Mouse (Mus musculus): ENCODE data around the gene Olfr1380. TPM values are rescaled to one million over a fixed set of nuclear protein-coding genes. Genes with fewer than 3 reads are reported as not detected.
"Not testable (repeated sequence)": the region's sequence is repeated elsewhere in the genome, so short reads cannot be mapped to it uniquely, and the experiment has no call there.

Olfr1380 gene
- total RNA-seq (2012; rRNA removed) (not detected in 2 replicates), polyA plus RNA-seq (2012; ENCODE audit: insufficient read depth in 1 of 2, insufficient read length in 2 of 2, low read depth in 1 of 2, low replicate concordance in 2 of 2, missing spikeins in 1 of 2) (not detected)

DNA sequence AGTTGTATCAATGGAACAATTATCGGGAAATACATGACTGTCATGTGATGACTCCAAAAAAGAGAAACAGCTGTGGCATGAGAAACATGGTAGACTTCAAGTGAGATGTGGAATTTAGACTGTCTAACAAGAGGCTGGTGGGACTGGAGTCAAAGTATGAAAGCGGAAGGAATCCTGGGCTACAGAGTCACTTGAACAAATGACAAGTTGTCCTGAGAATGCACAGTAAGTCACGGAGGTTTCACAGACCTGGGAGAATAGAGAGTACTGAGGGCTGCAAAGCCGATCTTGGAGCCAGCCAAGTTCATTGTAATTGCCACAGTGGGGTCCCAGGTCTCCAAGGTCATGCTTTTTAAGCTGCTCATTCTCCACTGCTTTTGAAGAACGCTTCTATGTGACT is at the start of gene Olfr1380:
Olfr1380 (plus strand) TSS at position 301 of the 400 bp plus-strand sequence.
- not testable (repeated sequence) for H3K79me2 ChIP-seq (ENCODE audit: control insufficient read depth, insufficient read depth, low read length, poor library complexity); H3K4me3 ChIP-seq (ENCODE audit: control insufficient read depth in 1 of 2, insufficient read depth in 1 of 2, low read depth in 2 of 2, low read length in 2 of 2); H3K27ac ChIP-seq (ENCODE audit: control insufficient read depth, low read depth, low read length); DNase-seq (ENCODE audit: low read depth, low spot score); H3K36me3 ChIP-seq (ENCODE audit: control insufficient read depth in 1 of 2, insufficient read depth in 2 of 2, low read length in 2 of 2); H3K9ac ChIP-seq (ENCODE audit: control insufficient read depth, low read depth, low read length, poor library complexity, severe bottlenecking); H3K4me1 ChIP-seq (ENCODE audit: control insufficient read depth in 1 of 2, insufficient read depth in 2 of 2, low read length in 2 of 2); H3K27me3 ChIP-seq (ENCODE audit: control insufficient read depth in 1 of 2, insufficient read depth in 2 of 2, low read length in 2 of 2); H3K9me3 ChIP-seq (replicated peaks; ENCODE audit: insufficient read depth, low read length)

DNA sequence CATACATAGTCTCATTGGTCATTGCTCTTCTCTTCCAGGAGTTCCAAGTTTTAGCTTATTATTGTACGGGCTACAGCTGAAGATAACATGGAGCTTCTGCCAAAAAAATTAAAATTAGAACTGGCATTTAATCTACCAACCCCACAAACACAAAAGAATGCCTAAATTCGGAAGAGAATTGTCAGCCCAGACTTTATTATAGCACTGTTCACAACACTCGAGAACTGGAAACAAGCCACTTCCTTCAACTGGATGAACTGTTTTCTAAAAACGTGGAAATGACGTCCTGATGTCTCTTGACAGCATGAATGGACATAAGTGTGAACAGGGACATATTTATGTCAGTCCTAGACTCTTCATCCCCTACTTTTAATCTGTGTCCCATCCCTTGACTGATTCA is 38.6 kb upstream of the Olfr1380 start:
- no peak for TF ChIP-seq EP300 (IDR thresholded peaks at IDR 0.05; ENCODE audit: low read depth in 1 of 2, low read length in 2 of 2)
- no peak for TF ChIP-seq CHD1 (IDR thresholded peaks at IDR 0.05; ENCODE audit: low read depth, low read length)
- no peak for TF ChIP-seq MAZ (IDR thresholded peaks at IDR 0.05; ENCODE audit: low read depth, low read length)
- Histone ChIP-seq H3K27ac (ENCODE audit: control insufficient read depth, low read depth, low read length) (no peak overlapping the region), H3K4me1 (ENCODE audit: control insufficient read depth in 1 of 2, insufficient read depth in 2 of 2, low read length in 2 of 2) (no peaks in the 10 kb centered on the region), H3K4me3 (ENCODE audit: control insufficient read depth in 1 of 2, insufficient read depth in 1 of 2, low read depth in 2 of 2, low read length in 2 of 2) (no peak overlapping the region), H3K79me2 (ENCODE audit: control insufficient read depth, insufficient read depth, low read length, poor library complexity) (no peaks in the 10 kb centered on the region), H3K9ac (ENCODE audit: control insufficient read depth, low read depth, low read length, poor library complexity, severe bottlenecking) (no peak overlapping the region), H3K36me3 (ENCODE audit: control insufficient read depth in 1 of 2, insufficient read depth in 2 of 2, low read length in 2 of 2) (no peaks in the 10 kb centered on the region), H3K27me3 (ENCODE audit: control insufficient read depth in 1 of 2, insufficient read depth in 2 of 2, low read length in 2 of 2) (no peaks in the 10 kb centered on the region; a peak in 2 of 4 replicates), H3K9me3 (replicated peaks; ENCODE audit: insufficient read depth, low read length) (no peaks in the 10 kb centered on the region)
- no peak for DNase-seq (ENCODE audit: low read depth, low spot score)

DNA sequence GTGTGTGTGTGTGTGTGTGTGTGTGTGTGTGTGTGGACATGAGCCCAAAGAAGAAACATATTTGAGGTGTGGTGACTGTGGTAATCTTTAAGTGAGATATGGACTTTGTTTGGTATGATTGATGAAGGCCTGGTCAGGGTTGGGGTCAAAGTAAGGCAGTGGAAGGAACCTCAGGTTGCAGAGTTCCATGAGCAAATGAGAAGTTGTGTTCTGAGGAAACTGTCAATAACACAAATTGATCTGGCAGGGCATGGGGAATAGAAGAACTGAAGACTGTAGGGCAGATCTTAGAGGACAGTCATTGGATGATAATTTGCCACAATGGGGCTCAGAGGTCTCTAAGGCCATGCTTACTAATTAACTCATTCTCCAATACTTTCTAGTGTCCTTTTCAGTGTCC is 37.3 kb upstream of the Olfr1380 start, which contains the start of gene Olfr1383:
Olfr1383 (plus strand) TSS at position 301 of the 400 bp plus-strand sequence.
- H3K79me2 ChIP-seq (ENCODE audit: control insufficient read depth, insufficient read depth, low read length, poor library complexity) = no peaks in the 10 kb centered on the region

DNA sequence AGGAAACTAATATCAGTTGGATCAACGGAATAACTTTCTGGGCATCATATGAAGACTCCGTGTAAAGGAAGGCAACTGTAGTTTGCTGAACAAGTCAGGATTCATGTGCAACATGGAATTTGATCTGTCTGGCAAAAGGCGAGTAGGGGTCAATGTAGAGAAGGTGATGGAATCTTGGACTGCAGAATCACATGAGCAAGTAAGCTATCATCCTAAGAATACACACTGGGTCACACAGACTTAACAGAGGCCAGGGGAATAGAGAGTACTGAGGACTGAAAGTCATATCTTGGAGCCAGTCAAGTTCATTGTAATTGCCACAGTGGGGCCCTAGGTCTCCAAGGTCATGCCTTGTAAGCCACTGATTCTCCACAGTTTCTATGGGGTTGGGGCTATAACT is 28.7 kb upstream of the Olfr1380 start, which contains the start of gene Olfr1382:
Olfr1382 (plus strand) TSS at position 301 of the 400 bp plus-strand sequence.
- DNase-seq (ENCODE audit: low read depth, low spot score) = no peak
- Histone ChIP-seq H3K27ac (ENCODE audit: control insufficient read depth, low read depth, low read length) (no peak within 1 kb of the TSS), H3K9me3 (replicated peaks; ENCODE audit: insufficient read depth, low read length) (no peaks in the 10 kb centered on the region), H3K9ac (ENCODE audit: control insufficient read depth, low read depth, low read length, poor library complexity, severe bottlenecking) (no peak within 1 kb of the TSS), H3K4me1 (ENCODE audit: control insufficient read depth in 1 of 2, insufficient read depth in 2 of 2, low read length in 2 of 2) (no peaks in the 10 kb centered on the region), H3K79me2 (ENCODE audit: control insufficient read depth, insufficient read depth, low read length, poor library complexity) (no peaks in the 10 kb centered on the region), H3K4me3 (ENCODE audit: control insufficient read depth in 1 of 2, insufficient read depth in 1 of 2, low read depth in 2 of 2, low read length in 2 of 2) (no peak within 1 kb of the TSS), H3K27me3 (ENCODE audit: control insufficient read depth in 1 of 2, insufficient read depth in 2 of 2, low read length in 2 of 2) (peaks cover 0 to 2% of the 10 kb centered on the region in 2 experiments; a peak in 2 of 4 replicates), H3K36me3 (ENCODE audit: control insufficient read depth in 1 of 2, insufficient read depth in 2 of 2, low read length in 2 of 2) (no peaks in the 10 kb centered on the region)
- TF ChIP-seq ZMIZ1 (IDR thresholded peaks at IDR 0.05; ENCODE audit: low read depth, low read length) = no peak
- TF ChIP-seq BHLHE40 (IDR thresholded peaks at IDR 0.05; ENCODE audit: borderline replicate concordance, low read depth, low read length) = no peak
- TF ChIP-seq GATA1 (IDR thresholded peaks at IDR 0.05; ENCODE audit: low read depth, low read length) = no peak

More for the DNA sequence above, 37.3 kb upstream of the Olfr1380 start, which contains the start of gene Olfr1383:
- no peaks in the 10 kb centered on the region for H3K36me3 ChIP-seq (ENCODE audit: control insufficient read depth in 1 of 2, insufficient read depth in 2 of 2, low read length in 2 of 2)
- no peaks in the 10 kb centered on the region; a peak in 2 of 4 replicates for H3K27me3 ChIP-seq (ENCODE audit: control insufficient read depth in 1 of 2, insufficient read depth in 2 of 2, low read length in 2 of 2)
- no peak within 1 kb of the TSS for H3K9ac ChIP-seq (ENCODE audit: control insufficient read depth, low read depth, low read length, poor library complexity, severe bottlenecking)
- no peak within 1 kb of the TSS for H3K27ac ChIP-seq (ENCODE audit: control insufficient read depth, low read depth, low read length)
- TF ChIP-seq RAD21 (IDR thresholded peaks at IDR 0.05; ENCODE audit: low read depth, low read length) (no peak), E2F4 (IDR thresholded peaks at IDR 0.05; ENCODE audit: borderline replicate concordance, low read depth, low read length) (no peak), GABPA (IDR thresholded peaks at IDR 0.05; ENCODE audit: low read depth, low read length) (no peak), POLR2AphosphoS5 (IDR thresholded peaks at IDR 0.05; ENCODE audit: borderline replicate concordance, low read depth, low read length) (no peak)
- H3K4me1 ChIP-seq (ENCODE audit: control insufficient read depth in 1 of 2, insufficient read depth in 2 of 2, low read length in 2 of 2) = no peaks in the 10 kb centered on the region
- H3K4me3 ChIP-seq (ENCODE audit: control insufficient read depth in 1 of 2, insufficient read depth in 1 of 2, low read depth in 2 of 2, low read length in 2 of 2) = no peak within 1 kb of the TSS
- no peak for DNase-seq (ENCODE audit: low read depth, low spot score)
- H3K9me3 ChIP-seq (replicated peaks; ENCODE audit: insufficient read depth, low read length) = no peaks in the 10 kb centered on the region

Data from MEL (cell line).